Mouse (Mus musculus) bone marrow macrophage, adult 2 months (primary cell): Measurements from ENCODE around the gene Ccnd1.

Source experiments
- CTCF ChIP-seq: IDR thresholded peaks from 2 replicates; pipeline ENCODE4 v1.5.1; 2012; ENCODE audit warnings: low read depth, mild to moderate bottlenecking, low read length, moderate library complexity
- POLR2A ChIP-seq: IDR thresholded peaks from 2 replicates; pipeline ENCODE4 v1.6.1; 2012; ENCODE audit warnings: mild to moderate bottlenecking, low read depth, low read length, borderline replicate concordance

DNA sequence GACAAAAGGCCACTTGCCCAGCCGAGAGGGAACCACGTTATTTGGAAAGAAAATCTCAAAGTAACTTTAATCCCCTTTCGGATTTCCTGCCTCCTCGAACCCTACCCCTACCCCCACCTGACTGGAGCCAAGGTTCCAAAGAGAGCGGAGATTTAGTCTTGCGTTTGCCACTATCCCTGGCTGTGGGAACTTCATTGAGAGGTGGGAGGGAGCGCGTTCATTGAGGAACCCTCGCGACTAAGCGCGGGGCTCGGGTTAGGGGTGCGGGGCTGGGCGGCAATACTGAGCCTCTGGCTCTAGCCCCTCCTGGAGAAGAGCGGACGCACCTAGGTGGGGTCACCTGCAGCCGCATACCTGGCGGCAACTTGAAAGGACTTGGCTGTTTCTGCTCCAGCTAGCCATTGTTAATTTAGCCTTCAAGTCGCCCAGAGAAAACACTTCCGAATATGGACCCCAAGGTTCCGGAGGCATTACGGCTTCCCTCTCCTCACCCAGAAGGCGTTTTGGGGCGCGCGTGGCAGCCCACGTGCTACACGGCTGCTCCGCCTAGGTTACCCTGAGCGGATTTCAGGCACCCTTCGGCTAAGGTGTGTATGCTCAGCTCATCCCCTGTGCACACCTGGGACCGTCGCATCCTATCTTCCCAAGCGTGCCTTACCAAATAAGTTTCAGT is 2.5 kb upstream of the Ccnd1 start:
- no peak for TF ChIP-seq POLR2A
- TF ChIP-seq CTCF = no peak
